Mouse (Mus musculus) gonadal fat pad, adult 2 months (tissue): ENCODE measurements around the gene BC024978. TPM values are rescaled to one million over a fixed set of nuclear protein-coding genes. Genes with fewer than 3 reads are reported as not detected.
"Not testable (repeated sequence)": the region's sequence is repeated elsewhere in the genome, so short reads cannot be mapped to it uniquely, and the experiment has no call there.

Source experiments
- DNase-seq: peaks from one replicate; pipeline ENCODE4 v3.0.0-alpha.2; 2012; ENCODE audit warnings: low read depth
- polyA plus RNA-seq: library from polyadenylated mRNA; depleted of rRNA; stranded (reverse); fragments of >200 nt; gene quantifications from 2 replicates; pipeline ENCODE4 v1.2.3, GENCODE M21; 2012

Gene BC024978
- polyA plus RNA-seq, 1 experiment, result 18.2 TPM

DNA sequence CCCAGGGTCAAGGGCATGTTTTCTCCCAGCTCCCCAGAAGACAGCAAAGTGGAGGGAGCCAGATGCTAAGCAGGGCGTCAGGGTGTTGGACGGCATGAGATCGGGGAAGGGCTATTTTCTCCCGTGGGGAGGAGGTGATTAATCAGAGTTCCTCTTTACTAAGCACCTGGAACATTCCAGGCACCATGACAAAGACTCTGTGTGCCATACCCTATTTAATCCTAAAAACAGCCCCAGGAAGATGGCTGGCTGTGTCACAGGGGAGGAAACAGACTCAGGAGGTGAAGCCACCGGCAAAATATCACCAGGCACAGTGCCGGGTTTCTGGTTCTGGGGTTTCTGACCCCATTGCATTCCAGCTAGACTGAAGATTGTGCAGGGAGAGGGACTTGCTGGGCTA, 26.4 kb downstream of the BC024978 start:
- peak; percentile 77 for DNase-seq

DNA sequence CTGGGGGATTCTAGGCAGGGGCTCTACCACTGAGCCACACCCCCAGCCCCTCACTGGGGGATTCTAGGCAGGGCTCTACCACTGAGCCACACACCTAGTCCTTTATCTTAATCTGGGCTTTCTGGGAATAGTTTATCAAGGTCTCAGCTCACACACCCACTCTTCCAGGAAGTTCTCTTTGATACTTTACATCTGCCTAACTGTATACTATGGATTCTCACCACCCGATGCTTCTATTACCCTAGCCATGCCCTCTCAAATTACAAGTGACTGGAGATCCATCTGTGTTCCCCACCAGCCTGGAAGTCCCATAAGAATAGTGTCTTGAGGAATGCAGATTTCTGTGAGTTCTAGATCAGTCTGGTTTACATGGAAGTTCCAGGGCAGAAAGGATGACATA, 27.0 kb downstream of the BC024978 start:
- no peak for DNase-seq

DNA sequence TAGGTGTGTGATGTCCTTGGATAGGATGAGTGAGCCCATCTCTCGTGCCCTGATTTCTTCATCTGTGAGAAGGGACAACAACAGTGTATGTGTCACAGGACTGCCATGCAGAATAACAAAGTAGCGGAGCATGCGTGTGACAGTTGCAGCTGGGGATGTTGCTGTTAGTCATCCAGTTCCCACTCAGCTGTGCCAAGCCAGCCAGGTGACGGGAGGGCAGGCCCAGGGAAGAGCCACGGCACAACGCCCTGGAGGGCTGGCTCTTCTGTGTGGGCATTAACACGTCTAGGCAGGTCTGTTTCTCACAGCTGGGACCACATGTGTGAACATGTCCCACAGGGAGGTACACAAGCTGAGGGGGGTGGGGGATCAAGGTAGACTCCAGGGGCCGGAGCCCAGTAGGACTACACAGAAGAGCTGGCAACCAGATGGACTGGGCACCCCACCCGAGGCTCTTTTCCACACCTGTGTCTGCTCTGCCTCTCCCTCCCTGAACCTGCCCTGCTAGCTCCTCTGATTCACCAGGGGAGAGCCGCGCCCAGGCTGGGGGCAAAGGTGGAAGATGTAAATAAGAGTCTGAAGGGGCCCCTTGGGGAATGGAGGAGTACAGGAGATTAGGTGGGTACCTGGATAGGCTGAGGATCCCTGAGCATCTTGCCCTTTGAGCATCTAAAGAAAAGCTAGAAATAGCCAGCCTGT, 29.4 kb downstream of the BC024978 start:
- peak; percentile 91 for DNase-seq

DNA sequence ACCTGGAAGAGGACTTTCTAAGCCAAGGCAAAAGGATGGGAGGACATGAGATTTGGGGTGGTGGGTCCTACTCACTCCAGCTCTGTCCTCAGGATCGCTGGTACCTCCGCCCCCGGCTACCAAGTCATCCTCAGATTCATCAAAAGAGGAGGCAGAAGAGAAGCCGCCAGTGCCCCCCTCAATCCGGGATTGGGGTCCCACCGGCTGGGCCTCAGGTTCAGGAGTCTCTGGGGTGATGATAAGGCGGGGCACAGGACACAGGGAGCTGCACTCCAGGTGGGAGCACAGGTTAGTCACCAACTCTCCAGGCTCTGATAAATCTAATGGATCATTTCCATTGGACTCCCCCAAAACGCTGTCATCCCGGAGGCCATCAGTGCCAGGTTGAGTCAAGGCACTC, 31.7 kb downstream of the BC024978 start:
- DNase-seq, result no peak

DNA sequence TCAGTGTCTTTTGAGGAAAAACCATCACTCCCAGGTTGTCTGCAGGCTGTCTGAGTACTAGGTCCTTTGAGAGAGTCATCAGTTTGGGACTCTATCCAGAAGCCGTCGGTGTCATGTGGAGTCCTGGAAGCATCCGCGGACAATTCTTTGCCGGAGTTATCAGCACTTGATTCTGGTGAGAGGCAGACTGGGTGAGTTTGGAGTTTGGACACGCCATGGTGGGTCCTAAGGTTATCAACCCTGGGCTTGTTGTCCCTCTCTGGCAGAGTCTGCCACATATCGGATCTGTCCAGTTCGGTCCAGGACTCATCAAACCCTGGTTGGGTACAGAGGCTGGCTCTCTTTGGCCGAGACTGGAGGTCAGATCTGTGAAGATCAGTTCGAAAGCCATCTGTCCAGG, 32.1 kb downstream of the BC024978 start:
- no peak for DNase-seq

DNA sequence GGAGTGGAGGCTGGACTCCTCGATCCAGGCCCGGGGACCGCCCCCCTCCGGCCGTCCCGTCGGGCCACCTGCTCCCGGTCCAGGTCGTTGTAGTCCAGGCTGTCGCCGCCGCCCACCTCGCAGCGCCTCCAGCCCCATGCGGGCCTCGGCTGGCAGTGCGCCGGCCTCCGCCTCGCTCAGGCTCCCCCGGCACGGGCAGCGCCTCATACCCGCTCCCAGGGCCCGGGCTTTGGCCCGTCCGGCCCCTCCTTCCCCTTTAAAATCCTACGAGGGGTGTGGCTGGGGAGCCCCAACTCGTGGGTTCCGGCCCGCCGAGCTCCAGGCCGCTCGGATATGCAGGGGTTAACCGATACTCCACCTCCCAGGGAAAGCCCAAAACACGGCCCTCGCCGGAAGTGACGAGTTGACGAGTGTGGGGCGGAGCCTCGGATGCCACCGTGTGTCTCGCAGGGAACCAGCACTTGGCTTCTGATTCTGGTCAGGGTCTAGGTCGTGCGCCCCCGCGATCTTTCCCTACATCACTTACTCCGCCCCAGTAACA, 32.8 kb downstream of the BC024978 start, which contains the start of gene Itpkc:
TSS of gene Itpkc (minus strand) at position 381 of the 541 bp plus-strand sequence.
- DNase-seq, result peak; percentile 72

DNA sequence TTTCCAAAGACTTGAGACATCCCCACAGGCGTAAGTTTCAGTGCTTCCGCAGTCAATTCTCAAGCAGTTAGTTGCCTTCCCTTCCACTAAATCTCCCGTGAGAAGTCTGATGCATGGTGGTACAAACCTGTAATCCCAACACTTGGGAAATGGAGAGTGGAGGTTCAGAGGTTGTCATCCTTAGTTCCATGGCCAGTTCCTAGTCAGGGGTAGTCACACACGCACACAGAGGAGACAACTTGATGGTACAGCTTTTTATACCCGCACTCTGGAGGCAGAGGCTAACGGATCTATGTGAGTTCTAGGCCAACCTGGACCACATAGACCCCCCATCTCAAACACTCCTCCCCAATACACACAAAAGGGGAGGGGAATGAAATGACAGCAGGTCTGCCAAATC, 33.3 kb downstream of the BC024978 start:
- no peak for DNase-seq

DNA sequence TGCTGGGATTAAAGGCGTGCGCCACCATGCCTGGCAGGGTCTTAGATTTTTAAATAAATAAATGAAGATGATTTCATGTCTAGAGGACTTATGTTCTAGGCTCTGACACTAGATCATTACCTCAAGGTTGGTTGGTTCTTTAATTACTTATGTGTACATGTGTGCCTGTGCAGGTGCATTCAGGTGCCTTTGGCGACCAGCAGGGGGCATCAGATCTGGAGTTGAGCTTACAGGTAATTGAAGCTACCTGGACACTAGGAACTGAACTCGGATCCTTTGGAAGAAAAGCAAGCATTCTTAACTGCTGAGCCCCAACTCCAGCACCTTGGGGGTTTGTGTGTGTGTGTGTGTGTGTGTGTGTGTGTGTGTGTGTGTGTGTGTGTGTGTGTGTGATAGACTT, 35.2 kb downstream of the BC024978 start:
- DNase-seq, result no peak

DNA sequence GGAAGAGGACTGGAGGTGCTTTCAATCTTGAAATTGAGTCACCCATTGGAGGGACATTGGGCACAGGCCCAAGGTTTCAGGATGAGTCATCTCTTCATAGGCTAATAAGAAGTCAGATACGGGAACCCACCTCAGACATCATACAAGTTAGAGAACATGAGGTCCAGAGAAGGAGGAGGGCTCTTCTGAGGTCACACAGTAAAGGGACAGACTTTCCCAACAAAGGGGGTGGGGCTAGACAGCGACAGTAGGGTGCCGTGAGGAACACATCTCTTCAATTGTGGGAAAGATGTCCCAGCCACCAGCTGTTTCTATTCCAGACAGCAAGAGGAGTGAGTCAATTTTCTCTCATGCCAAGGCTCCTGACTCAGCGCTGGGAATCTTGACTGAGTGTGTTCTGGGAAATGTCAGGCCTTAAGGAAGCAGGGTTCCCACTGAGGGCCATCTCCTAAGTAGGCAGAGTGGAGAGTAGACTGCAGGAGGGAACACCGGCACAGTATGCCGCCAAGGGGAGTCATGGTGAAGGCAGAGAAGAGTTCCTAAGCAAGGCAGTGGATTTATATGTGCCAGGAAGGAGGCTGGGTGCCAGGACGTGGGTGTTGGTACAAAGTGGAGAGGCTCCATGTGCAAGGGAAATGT, 36.2 kb downstream of the BC024978 start:
- no peak for DNase-seq

DNA sequence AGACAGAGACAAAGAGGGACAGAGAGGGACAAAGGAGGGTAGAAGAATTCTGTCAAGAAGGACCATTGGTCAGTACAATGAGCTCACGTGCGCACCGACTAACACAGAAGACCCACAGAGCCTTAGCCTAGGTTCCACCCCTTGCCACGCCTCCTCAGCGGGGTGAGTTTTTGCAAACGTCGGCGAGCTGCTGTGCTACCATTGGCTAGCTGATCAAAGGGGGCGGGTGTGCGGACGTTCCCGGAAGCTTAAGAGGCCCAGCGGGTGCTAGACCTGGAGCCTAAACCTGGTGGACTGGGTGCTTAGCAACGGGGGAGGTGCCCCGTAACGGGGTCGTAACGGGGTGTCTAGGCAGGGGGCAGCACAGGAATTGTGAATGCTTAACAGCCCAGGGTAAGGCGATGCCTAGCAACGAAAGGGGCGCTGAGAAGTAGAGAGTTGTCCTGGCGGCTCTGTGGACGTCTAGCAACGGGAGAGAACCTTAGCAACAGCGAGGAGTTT, 37.2 kb downstream of the BC024978 start, which contains the start of gene Coq8b:
TSS of gene Coq8b (plus strand) at position 243 of the 501 bp plus-strand sequence.
- peak; percentile 79 for DNase-seq

DNA sequence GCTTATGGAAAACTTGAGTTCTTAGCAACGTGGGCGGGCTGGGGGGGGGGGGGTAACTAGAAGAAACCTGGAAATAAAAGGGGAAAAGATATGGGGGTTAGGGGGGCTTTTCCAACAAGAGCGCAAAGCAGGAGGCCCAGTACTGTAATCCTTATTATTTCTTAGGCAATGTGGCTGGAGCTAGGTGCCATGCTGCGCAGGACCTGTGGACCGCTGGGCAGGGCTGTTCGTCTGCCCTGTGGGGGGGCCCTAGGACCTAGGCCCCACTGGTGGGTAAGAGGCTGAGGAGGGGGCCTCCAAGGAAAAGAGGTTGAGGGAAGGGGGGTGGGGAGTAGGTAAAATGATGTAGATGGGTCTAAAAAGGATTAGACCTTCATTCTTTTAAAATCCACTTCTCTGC, 37.7 kb downstream of the BC024978 start:
- DNase-seq, result no peak

DNA sequence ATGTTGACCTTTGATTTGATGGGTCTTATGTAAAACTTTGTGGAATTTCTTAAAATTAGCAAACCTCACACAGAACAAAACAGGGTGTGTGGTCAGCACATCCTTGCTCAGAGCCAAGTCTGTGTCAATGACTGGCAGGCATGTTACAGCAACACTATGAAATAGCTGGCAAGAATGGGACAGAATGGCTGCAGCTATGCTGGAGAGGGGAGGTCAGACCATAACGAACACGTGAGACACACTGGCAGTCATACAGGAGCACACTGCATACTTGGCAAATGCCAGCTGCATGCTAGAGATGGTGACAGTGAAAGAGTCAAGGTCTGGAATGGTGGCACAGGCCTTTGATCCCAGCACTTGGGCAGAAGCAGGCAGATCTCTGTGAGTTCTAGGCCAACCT, 40.1 kb downstream of the BC024978 start:
- DNase-seq, result peak; percentile 73

DNA sequence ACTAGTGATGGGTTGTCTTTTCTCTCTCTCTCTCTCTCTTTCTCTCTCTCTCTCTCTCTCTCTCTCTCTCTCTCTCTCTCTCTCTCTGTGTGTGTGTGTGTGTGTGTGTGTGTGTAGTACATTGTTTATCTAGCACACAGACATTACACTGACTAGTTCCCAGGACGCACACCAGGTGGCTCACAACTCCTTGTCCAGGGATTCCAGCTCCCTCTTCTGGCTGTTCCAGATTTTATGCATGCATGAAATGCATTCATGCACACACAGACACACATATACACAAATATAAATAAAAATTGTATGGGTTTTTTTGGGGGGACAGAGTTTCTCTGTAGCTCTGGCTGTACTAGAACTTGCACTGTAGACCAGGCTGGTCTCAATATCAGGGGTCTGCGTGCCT, 41.9 kb downstream of the BC024978 start:
- no peak for DNase-seq

DNA sequence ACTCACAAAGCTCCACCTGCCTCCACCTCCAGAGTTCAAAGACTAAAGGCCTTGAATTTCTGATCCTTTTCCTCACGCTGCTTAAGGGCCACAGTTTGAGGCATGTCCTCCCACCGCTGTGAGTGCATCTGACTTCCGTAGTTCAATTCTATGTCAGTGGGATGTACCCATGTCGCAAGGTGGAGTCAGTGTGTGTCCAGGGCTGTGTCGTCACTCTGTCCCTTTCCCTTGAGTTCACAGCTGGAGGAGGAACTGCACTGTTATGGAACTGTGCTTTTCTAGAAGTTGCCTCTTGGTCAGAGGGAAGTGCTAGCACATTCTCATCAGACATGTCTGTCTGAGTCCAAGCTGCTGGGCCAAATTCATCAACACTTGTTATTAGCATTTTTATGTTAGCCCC, 43.0 kb downstream of the BC024978 start:
- no peak for DNase-seq

DNA sequence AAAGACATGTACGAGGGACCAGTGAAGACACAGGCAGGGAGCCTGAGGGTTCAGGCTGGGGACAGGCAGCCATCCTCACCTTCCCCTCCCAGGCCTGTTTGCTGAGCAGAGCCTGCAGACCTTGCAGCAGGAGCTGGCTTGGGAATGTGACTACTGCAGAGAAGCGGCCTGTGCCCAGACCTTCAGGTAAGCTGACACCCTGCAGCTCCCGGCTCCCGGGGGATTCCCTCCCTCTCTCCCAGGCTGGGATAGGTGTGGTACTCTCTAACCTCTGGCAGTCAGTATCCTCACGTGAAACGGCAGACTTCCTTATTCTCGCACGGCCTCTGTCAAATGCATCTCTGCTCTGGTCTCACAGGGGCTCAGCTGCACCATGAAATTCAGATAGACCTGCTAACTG, 47.6 kb downstream of the BC024978 start:
- no peak for DNase-seq

DNA sequence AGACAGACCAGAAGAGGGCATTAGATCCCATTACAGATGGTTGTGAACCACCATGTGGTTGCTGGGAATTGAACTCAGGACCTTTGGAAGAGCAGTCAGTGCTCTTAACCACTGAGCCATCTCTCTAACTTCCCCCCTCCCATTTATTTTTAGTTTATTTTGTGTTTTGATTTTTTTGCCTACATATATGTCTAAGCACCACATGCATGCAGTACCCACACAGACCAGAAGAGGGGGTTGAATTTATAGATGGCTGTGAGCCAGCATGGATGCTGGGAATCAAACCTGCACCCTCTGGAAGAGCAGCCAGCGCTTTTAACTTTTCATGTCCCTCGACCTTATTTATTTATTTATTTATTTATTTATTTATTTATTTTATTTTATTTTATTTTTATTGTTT, 48.5 kb downstream of the BC024978 start:
- not testable (repeated sequence) for DNase-seq

DNA sequence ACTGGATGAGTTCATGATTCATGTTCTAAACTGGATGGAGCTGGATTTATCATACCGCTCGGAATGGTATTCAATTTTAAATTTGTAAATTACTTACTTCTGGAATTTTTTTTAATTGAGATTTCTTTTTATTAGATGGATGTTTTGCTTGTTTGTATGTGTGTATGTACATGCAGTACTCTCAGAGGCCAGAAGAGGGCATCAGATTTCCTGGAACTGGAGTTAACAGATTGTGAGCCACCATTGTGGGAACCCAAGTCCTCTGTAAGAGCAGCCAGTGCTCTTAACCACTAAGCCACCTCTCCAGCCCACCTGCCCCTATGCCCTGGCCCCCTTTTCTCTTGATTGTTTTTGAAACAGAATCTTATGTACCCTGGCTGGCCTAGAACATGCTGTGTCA, 53.6 kb downstream of the BC024978 start:
- no peak for DNase-seq

DNA sequence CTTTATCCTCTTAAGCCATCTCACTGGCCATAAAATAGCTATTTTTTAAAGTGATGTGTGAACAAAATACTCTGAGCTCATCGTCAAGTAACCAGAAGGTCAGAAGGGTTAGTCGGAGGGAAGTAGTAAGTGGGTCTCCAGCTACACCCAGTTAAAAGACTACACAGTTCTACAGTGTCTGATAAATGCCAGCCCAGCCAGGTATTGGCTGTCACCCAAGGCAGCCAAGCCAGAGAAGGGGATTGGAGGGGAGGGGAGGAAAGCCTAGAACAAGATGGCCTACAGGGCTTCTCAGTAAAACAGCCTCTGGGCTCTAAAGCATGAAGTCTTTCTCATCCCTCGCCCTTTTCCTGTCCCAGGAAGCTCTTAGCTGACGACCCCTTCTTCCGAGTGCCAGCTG, 54.3 kb downstream of the BC024978 start:
- no peak for DNase-seq

DNA sequence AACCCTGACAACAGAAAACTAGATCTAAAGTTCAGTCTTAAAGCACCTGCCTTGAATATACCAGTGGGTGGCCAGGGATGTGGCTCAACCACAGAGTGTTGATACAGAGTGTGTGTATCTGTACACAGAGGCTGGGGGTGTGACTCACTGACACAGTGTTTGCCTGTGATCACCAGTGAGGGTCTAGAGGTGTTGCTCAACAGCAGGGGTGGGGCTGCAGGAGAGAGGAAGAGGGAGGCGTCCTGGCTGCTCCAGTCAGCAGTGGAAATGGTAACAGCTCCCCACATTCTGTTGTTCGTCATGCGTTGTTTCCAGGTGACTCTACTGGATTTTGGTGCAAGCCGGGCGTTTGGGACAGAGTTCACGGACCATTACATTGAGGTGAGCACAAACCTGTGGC, 56.4 kb downstream of the BC024978 start:
- DNase-seq, result no peak

DNA sequence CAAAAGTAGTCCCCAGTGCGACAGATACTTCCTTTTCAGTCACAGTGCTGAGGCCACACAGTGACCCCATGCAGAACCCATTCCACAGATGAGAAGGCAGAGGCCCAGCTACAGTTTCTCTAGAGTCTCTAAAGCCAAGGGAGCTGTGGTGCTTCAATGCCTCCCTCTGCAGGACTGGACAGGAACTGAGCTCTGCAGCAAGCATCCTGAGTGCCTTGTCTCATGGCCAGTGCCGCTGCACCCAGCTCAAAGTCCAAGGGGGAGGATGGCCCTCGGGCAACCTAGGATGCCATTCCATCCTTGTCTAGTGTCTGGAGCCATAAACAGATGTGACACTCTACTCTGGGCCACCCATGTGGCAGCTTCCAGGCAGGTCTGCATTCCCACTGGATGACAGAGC, 60.1 kb downstream of the BC024978 start:
- DNase-seq, result no peak

DNA sequence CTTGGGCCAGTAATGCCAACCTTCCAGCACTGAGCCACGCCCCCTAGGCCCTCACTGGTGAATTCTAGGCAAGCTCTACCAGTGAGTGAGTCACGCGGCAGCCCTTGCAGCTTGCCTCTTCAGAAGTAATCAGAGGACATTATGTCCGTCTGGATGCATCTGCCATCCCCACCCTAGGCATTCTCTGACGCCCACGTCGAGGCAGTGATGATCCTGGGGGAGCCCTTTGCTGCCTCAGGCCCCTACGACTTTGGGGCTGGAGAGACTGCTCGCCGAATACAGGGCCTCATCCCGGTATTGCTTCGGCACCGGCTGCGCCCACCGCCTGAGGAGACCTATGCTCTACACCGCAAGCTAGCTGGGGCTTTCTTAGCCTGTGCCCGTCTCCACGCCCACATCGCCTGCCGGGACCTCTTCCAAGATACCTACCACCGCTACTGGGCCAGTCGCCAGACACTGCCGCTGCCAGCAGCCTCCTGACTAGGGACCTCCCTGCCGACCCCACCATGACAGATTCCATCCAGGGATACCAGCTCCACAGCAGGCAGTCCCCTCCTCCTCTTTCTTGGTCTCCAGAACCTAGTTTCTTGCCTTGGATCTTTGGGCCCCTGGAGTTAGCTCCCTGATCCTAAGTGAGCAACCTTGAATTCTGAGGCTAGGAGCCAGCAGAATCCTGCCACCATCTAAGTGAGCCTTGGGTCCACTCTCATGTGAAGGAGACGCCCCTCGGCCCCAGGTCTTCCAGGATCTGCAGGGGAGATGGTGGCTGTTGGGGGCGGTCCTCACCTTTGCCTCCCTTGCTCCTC, 61.7 kb downstream of the BC024978 start:
- no peak for DNase-seq

DNA sequence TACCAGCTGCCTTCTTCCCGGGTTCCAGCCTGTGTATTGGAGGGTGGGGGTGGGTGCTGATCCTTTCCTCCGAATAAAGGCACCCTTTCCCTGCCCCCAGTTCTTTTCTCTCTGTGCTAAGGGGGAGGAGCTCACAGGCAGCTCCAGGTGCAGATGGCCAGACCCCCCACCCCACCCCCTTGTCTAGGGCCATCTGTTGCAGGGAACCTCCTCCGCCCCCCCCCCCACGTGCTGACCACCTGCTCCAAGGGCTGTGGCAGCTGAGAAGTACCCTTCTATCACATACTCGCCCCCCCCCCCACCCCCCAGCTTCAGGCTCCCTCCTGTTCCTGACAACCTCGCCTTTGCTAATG, 62.2 kb downstream of the BC024978 start:
- no peak for DNase-seq
